Mouse (Mus musculus) monocyte, adult 2 months (primary cell): ENCODE measurements around the gene Tenm4.

Experiments
- DNase-seq, 2 experiments: peaks; one replicate each; pipeline ENCODE4 v3.0.0; 2022; ENCODE audit warnings: low spot score in 2 of 2, low read depth in 1 of 2

The Tenm4 gene

GRCm38 (mm10) chr7:96203812-96204560, 32.9 kb downstream of the Tenm4 start:
- DNase-seq = no peak

GRCm38 (mm10) chr7:96204809-96205350, 33.8 kb downstream of the Tenm4 start:
- no peak for DNase-seq

- no peak for DNase-seq
Measured at GRCm38 (mm10) chr7:96207071-96207470, 36.0 kb downstream of the Tenm4 start.

- no peak for DNase-seq
Measured at GRCm38 (mm10) chr7:96209783-96210524, 38.9 kb downstream of the Tenm4 start.

- DNase-seq = no peak
Measured at GRCm38 (mm10) chr7:96210525-96211369, 39.7 kb downstream of the Tenm4 start.

- no peak for DNase-seq
Measured at GRCm38 (mm10) chr7:96211618-96212021, 40.6 kb downstream of the Tenm4 start.

GRCm38 (mm10) chr7:96212224-96212591, 41.2 kb downstream of the Tenm4 start:
- DNase-seq = no peak

- no peak for DNase-seq
Measured at GRCm38 (mm10) chr7:96212592-96213541, 41.8 kb downstream of the Tenm4 start.

- no peak for DNase-seq
Measured at GRCm38 (mm10) chr7:96213741-96214140, 42.7 kb downstream of the Tenm4 start.

- DNase-seq = no peak
Measured at GRCm38 (mm10) chr7:96214876-96215275, 43.8 kb downstream of the Tenm4 start.

- no peak for DNase-seq
Measured at GRCm38 (mm10) chr7:96215894-96216509, 45.0 kb downstream of the Tenm4 start.

GRCm38 (mm10) chr7:96219386-96219785, 48.3 kb downstream of the Tenm4 start:
- no peak for DNase-seq

- no peak for DNase-seq
Measured at GRCm38 (mm10) chr7:96220647-96221046, 49.6 kb downstream of the Tenm4 start.

- no peak for DNase-seq
Measured at GRCm38 (mm10) chr7:96222569-96222968, 51.5 kb downstream of the Tenm4 start.

- DNase-seq = no peak
Measured at GRCm38 (mm10) chr7:96228562-96229268, 57.7 kb downstream of the Tenm4 start.

- no peak for DNase-seq
Measured at GRCm38 (mm10) chr7:96230006-96230719, 59.1 kb downstream of the Tenm4 start.

- no peak for DNase-seq
Measured at GRCm38 (mm10) chr7:96230720-96231241, 59.7 kb downstream of the Tenm4 start.

GRCm38 (mm10) chr7:96235847-96236246, 64.8 kb downstream of the Tenm4 start:
- DNase-seq = no peak
